Mouse (Mus musculus) thymus, adult 2 months (tissue): ENCODE results near the gene Akap13.

Experiments used
- CTCF ChIP-seq: fragments of 200-500 bp; IDR thresholded peaks from 2 replicates; pipeline ENCODE4 v1.5.1; 2012; ENCODE audit warnings: mild to moderate bottlenecking, control low read depth, low read length, moderate library complexity, borderline replicate concordance; ENCODE audit not compliant: control insufficient read depth, poor library complexity, insufficient read depth; ENCODE audit errors: extremely low read depth
- POLR2A ChIP-seq: fragments of 200-500 bp; IDR thresholded peaks from 2 replicates; pipeline ENCODE4 v1.6.1; 2012; ENCODE audit warnings: mild to moderate bottlenecking, low read length, control low read depth, moderate library complexity; ENCODE audit not compliant: control insufficient read depth, poor library complexity, insufficient read depth; ENCODE audit errors: extremely low read depth

DNA sequence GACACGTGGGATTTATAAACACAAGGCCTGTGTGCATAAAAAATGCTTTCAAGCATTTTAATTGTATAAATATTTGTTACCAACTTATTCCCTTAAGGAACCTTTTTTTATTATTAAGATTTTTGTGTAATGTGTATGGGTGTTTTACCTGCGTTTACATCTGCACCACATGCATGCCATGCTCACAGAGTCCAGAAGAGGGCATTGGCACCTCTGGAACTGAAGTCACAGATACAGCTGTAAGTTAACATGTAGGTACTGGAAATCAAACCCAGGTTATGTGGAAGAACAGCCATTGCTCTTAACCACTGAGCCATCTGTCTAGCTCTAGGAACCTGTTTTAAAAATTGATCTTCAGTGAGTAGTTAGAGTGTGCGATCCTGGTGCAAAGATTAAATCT lies 232.8 kb downstream of the Akap13 start:
- no peak for TF ChIP-seq CTCF
- no peak for TF ChIP-seq POLR2A
